ENCODE assay signal across 22 mouse cellular contexts in the genomic region with DNA sequence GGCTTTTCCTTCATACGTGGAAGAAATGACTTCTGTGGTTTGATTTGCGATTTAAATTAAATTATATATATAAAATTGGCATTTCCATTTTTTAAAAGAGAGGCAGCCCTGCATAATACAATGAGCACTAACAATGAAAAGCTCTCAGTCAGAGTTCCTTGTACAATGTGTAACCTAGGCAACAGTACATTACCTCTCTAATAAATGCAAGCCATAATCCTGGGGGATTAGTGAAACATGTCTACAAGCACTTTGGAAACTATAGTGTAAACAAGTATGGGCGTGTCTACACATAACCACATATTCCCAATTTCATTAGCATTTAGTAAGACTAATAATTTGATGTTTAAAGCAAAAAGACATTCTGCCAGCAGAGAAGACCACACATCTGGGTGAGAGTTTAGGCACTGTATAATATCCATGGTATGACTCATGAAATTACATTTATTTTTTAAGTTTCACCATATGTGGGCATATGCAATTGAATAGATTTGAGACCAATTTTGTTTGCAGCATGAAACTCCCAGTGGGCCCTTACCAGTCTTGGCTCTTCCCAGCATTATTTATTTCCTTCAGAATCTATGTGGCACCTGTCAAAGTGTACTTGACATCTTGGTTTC.
DNase-seq lines count a peak whose midpoint lies in the region; ATAC-seq lines count a peak whose summit lies in the region.
"Had no signal": no experiment of that assay in that cellular context is flagged by ENCODE, and none has a peak within 500 bp of the region (broad histone marks: within the 10 kb centered on the region; RNA-seq: fewer than 3 reads in every experiment).

No protein-coding gene starts in this region.

- DNase-seq in 3T3-L1 (ENCODE audit: low read depth, low spot score), result peak; percentile 71
- peak; percentile 63 for DNase-seq in NIH3T3 (ENCODE audit: low read depth)
- DNase-seq in urinary bladder, adult 2 months (ENCODE audit: low spot score), result no peak
- DNase-seq in embryo, embryonic 10.5 days (ENCODE audit: low spot score), result no peak
- DNase-seq in MN1 (ENCODE audit: low spot score), result no peak
- DNase-seq: adrenal gland, postnatal 14 days; cerebellum, adult 11-12 months; cerebellum, postnatal 14 days; embryo, embryonic 11 days; gastrocnemius, postnatal 14 days; kidney, adult 18-20 months; lung, postnatal 4 days; right cerebral cortex, adult 18-20 months; thymus, postnatal 25 days had no signal

- no peak overlapping the region for H3K4me3 ChIP-seq in forebrain, embryonic 15.5 days
- H3K4me3 ChIP-seq in midbrain, embryonic 12.5 days, result no peak overlapping the region
- H3K4me3 ChIP-seq: heart, embryonic 10.5 days; limb, embryonic 13.5 days; lung, embryonic 15.5 days had no signal

- H3K9me3 ChIP-seq in forebrain, embryonic 15.5 days, result no peaks in the 10 kb centered on the region
- no peaks in the 10 kb centered on the region for H3K9me3 ChIP-seq in midbrain, embryonic 12.5 days
- H3K9me3 ChIP-seq: heart, embryonic 10.5 days; limb, embryonic 13.5 days; lung, embryonic 15.5 days had no signal

- ATAC-seq in forebrain, embryonic 15.5 days (replicated peaks), result peak; percentile 76
- ATAC-seq in midbrain, embryonic 12.5 days (ENCODE audit: low FRiP score, low read depth), result peak; percentile 69
- ATAC-seq: activated CD4-positive, CD25-positive, alpha-beta regulatory T cell, adult 4 months had no signal

- no peak overlapping the region for H3K9ac ChIP-seq in forebrain, embryonic 15.5 days (replicated peaks)
- H3K9ac ChIP-seq in midbrain, embryonic 12.5 days (replicated peaks), result no peak overlapping the region
- H3K9ac ChIP-seq: limb, embryonic 13.5 days; liver, embryonic 14.5 days; lung, embryonic 15.5 days had no signal

- H3K4me2 ChIP-seq in forebrain, embryonic 15.5 days (replicated peaks), result no peak overlapping the region
- no peak overlapping the region for H3K4me2 ChIP-seq in midbrain, embryonic 12.5 days (replicated peaks)
- H3K4me2 ChIP-seq: limb, embryonic 13.5 days; lung, embryonic 15.5 days had no signal

- 54% methylated on average over 3 of the region's 3 CpGs for WGBS in forebrain, embryonic 15.5 days
- 71% methylated on average over 3 of the region's 3 CpGs for WGBS in midbrain, embryonic 12.5 days

- no peaks in the 10 kb centered on the region for H3K36me3 ChIP-seq in forebrain, embryonic 15.5 days
- no peaks in the 10 kb centered on the region for H3K36me3 ChIP-seq in midbrain, embryonic 12.5 days
- H3K36me3 ChIP-seq: heart, embryonic 10.5 days; limb, embryonic 13.5 days; lung, embryonic 15.5 days had no signal

- H3K4me1 ChIP-seq in forebrain, embryonic 15.5 days, result no peaks in the 10 kb centered on the region
- peaks cover 4% of the 10 kb centered on the region; the same call in 1 of the 2 replicates for H3K4me1 ChIP-seq in midbrain, embryonic 12.5 days
- H3K4me1 ChIP-seq: heart, embryonic 10.5 days; limb, embryonic 13.5 days; lung, embryonic 15.5 days had no signal

- H3K27ac ChIP-seq in forebrain, embryonic 15.5 days (replicated peaks), result no peak overlapping the region
- no peak overlapping the region for H3K27ac ChIP-seq in midbrain, embryonic 12.5 days (replicated peaks)
- H3K27ac ChIP-seq: heart, embryonic 10.5 days; kidney, postnatal 0 days; limb, embryonic 13.5 days; liver, embryonic 14.5 days; lung, embryonic 15.5 days had no signal

- no peaks in the 10 kb centered on the region for H3K27me3 ChIP-seq in forebrain, embryonic 15.5 days
- H3K27me3 ChIP-seq in midbrain, embryonic 12.5 days, result no peaks in the 10 kb centered on the region
- H3K27me3 ChIP-seq: limb, embryonic 13.5 days; lung, embryonic 15.5 days had no signal

Comparison
In these comparisons a context has a peak if more than half of its experiments do, and no peak if none do; other contexts are left out.
1. DNase-seq: peak in 3T3-L1 (single experiment) and NIH3T3 (single experiment); none in urinary bladder, adult 2 months (single experiment), embryo, embryonic 10.5 days (single experiment) and MN1 (single experiment).